In genomic region chr5:135349862-135350261, GRCm38 (mm10) we compare ENCODE assay signal across 23 mouse cellular contexts. TPM values are rescaled to one million over a fixed set of nuclear protein-coding genes. Genes with fewer than 3 reads are reported as not detected.
DNase-seq lines count a peak whose midpoint lies in the region; TF ChIP-seq lines count a peak whose summit lies in the region.
"Had no signal": no experiment of that assay in that cellular context is flagged by ENCODE, and none has a peak within 500 bp of the region (broad histone marks: within the 10 kb centered on the region; RNA-seq: fewer than 3 reads in every experiment).

Fkbp6 (minus strand) TSS chr5:135350044.

- in situ Hi-C loops in ES-E14 (cut with MboI; ENCODE audit: low sequenced_read_pairs in 2 of 2, unreplicated experiment in 2 of 2), result no loop called here

- H3K9me3 ChIP-seq in E14TG2a.4 (ENCODE audit: low read length) (peaks cover 22% of the 10 kb centered on the region), ES-E14 (ENCODE audit: control insufficient read depth, insufficient read depth, low read depth, low read length) (no peaks in the 10 kb centered on the region)
- H3K9me3 ChIP-seq: embryonic facial prominence, embryonic 15.5 days had no signal

- peak within 1 kb of the TSS; percentile 49; the same call in 1 of the 2 replicates for H3K9ac ChIP-seq in ES-E14 (ENCODE audit: insufficient read depth, low read depth, low read length, poor library complexity, severe bottlenecking)
- H3K9ac ChIP-seq: embryonic facial prominence, embryonic 13.5 days; embryonic facial prominence, embryonic 15.5 days; forebrain, embryonic 12.5 days had no signal

- DNase-seq in ES-E14 (ENCODE audit: low read depth, low spot score), result no peak
- peak; percentile 73 for DNase-seq in ZHBTc4 (ENCODE audit: low read depth, low spot score)
- DNase-seq in testis, postnatal 10 days (ENCODE audit: low spot score), result peak; percentile 70
- DNase-seq in cerebellum, postnatal 10 days, result no peak
- no peak for DNase-seq in lung, postnatal 10 days
- no peak for DNase-seq in cerebellum, adult 18-20 months
- DNase-seq in cerebellum, adult 11-12 months, result no peak
- DNase-seq: adrenal gland, adult 2 months; adrenal gland, postnatal 10 days; adrenal gland, postnatal 25 days; B cell, adult 2 months; cerebellum, adult 11 months; cerebellum, adult 8-10 months; cerebellum, adult 9-11 months; cerebellum, postnatal 25 days; embryo, embryonic 11 days had no signal

- H3K4me1 ChIP-seq in E14TG2a.4 (replicated peaks; ENCODE audit: low read depth, low read length), result peaks cover 8% of the 10 kb centered on the region
- no peaks in the 10 kb centered on the region for H3K4me1 ChIP-seq in ES-E14 (ENCODE audit: control insufficient read depth in 2 of 2, insufficient read depth in 2 of 2, low read length in 2 of 2, poor library complexity in 1 of 2)
- H3K4me1 ChIP-seq: embryonic facial prominence, embryonic 13.5 days; embryonic facial prominence, embryonic 15.5 days; forebrain, embryonic 10.5 days; forebrain, embryonic 12.5 days had no signal

- peaks cover 40% of the 10 kb centered on the region for H3K27me3 ChIP-seq in E14TG2a.4 (ENCODE audit: insufficient read depth, low read length)

- H3K27ac ChIP-seq in ES-E14 (ENCODE audit: insufficient read depth, low read depth, low read length, poor library complexity, severe bottlenecking), result no peak within 1 kb of the TSS
- H3K27ac ChIP-seq: embryonic facial prominence, embryonic 13.5 days; embryonic facial prominence, embryonic 15.5 days; forebrain, embryonic 10.5 days; forebrain, embryonic 12.5 days had no signal

- TF ChIP-seq CTCF in E14TG2a.4 (conservative IDR thresholded peaks at IDR 0.05; ENCODE audit: low read length), result no peak

- H3K4me3 ChIP-seq in E14TG2a.4 (replicated peaks; ENCODE audit: low read length) (peak within 1 kb of the TSS; percentile 55), ES-E14 (ENCODE audit: insufficient read depth in 1 of 2, low read depth in 1 of 2, low read length in 2 of 2, poor library complexity in 1 of 2, severe bottlenecking in 1 of 2) (peak within 1 kb of the TSS; percentile 9 to 10; a peak in 2 of 4 replicates)
- H3K4me3 ChIP-seq: embryonic facial prominence, embryonic 13.5 days; embryonic facial prominence, embryonic 15.5 days; erythroblast, embryonic 14.5 days; forebrain, embryonic 10.5 days; forebrain, embryonic 12.5 days had no signal

- no peaks in the 10 kb centered on the region for H3K36me3 ChIP-seq in E14TG2a.4 (ENCODE audit: insufficient read depth, low read length)
- H3K36me3 ChIP-seq in ES-E14 (ENCODE audit: control insufficient read depth, insufficient read depth, low read length, poor library complexity, severe bottlenecking), result no peaks in the 10 kb centered on the region
- H3K36me3 ChIP-seq: embryonic facial prominence, embryonic 13.5 days; embryonic facial prominence, embryonic 15.5 days; forebrain, embryonic 10.5 days; forebrain, embryonic 12.5 days had no signal

TF ChIP-seq in ES-E14, 5 proteins besides CTCF, POLR2A, EP300 and RAD21:
- TF ChIP-seq MAFK (IDR thresholded peaks at IDR 0.05; ENCODE audit: insufficient read depth, low read depth, low read length) (no peak), CHD2 (IDR thresholded peaks at IDR 0.05; ENCODE audit: low read depth, low read length) (peak; percentile 28; the same call in 1 of the 2 replicates), HCFC1 (IDR thresholded peaks at IDR 0.05; ENCODE audit: borderline replicate concordance, insufficient read depth, low read length) (no peak), ZNF384 (IDR thresholded peaks at IDR 0.05; ENCODE audit: low read depth, low read length) (no peak), ZC3H11A (IDR thresholded peaks at IDR 0.05; ENCODE audit: borderline replicate concordance, low read depth, low read length) (no peak)

RNA-seq across cellular contexts. Expression of gene Fkbp6, which starts in this region (rescaled TPM):
- total RNA-seq in ES-E14 (2012; rRNA removed), result 6.4 and 20.1 TPM in 2 replicates
- total RNA-seq: adrenal gland, adult 2 months; CH12.LX had no signal

Comparison
In these comparisons a context has a peak if more than half of its experiments do, and no peak if none do; other contexts are left out.
1. DNase-seq: peak in ZHBTc4 (single experiment) and testis, postnatal 10 days (single experiment); none in ES-E14 (single experiment), cerebellum, postnatal 10 days (0 of 2), lung, postnatal 10 days (single experiment), cerebellum, adult 18-20 months (0 of 2) and cerebellum, adult 11-12 months (single experiment).